ENCODE assay signal across 8 mouse cellular contexts in genomic region chr3:105800156-105800674, GRCm38 (mm10). TPM values are rescaled to one million over a fixed set of nuclear protein-coding genes. Genes with fewer than 3 reads are reported as not detected.
DNase-seq lines count a peak whose midpoint lies in the region; ATAC-seq and TF ChIP-seq lines count a peak whose summit lies in the region.

No protein-coding gene starts in this region.

- peak; percentile 22; a peak in 1 of 4 replicates for TF ChIP-seq EP300 in MEL (IDR thresholded peaks at IDR 0.05; ENCODE audit: low read depth in 1 of 2, low read length in 2 of 2)
- no peak for TF ChIP-seq EP300 in stomach, postnatal 0 days (optimal IDR thresholded peaks at IDR 0.05)

- H3K36me3 ChIP-seq in MEL (ENCODE audit: control insufficient read depth in 1 of 2, insufficient read depth in 2 of 2, low read length in 2 of 2) = peaks cover 0 to 45% of the 10 kb centered on the region in 2 experiments; a peak in 2 of 4 replicates
- H3K36me3 ChIP-seq in forebrain, postnatal 0 days (ENCODE audit: insufficient read depth) = no peaks in the 10 kb centered on the region
- H3K36me3 ChIP-seq in liver, embryonic 13.5 days = no peaks in the 10 kb centered on the region
- no peaks in the 10 kb centered on the region for H3K36me3 ChIP-seq in stomach, postnatal 0 days (ENCODE audit: control insufficient read depth, insufficient read depth, low read length)

- TF ChIP-seq RAD21 in MEL (IDR thresholded peaks at IDR 0.05; ENCODE audit: low read depth, low read length) = no peak

- H3K9me3 ChIP-seq in MEL (replicated peaks; ENCODE audit: insufficient read depth, low read length) = no peaks in the 10 kb centered on the region
- H3K9me3 ChIP-seq in forebrain, postnatal 0 days (ENCODE audit: low read length) = no peaks in the 10 kb centered on the region
- H3K9me3 ChIP-seq in liver, embryonic 13.5 days (replicated peaks) = no peaks in the 10 kb centered on the region
- no peaks in the 10 kb centered on the region for H3K9me3 ChIP-seq in stomach, postnatal 0 days (ENCODE audit: control insufficient read depth, low read length)

- TF ChIP-seq POLR2A in MEL (IDR thresholded peaks at IDR 0.05; ENCODE audit: control insufficient read depth in 1 of 2, insufficient read depth in 1 of 2, low read depth in 1 of 2, low read length in 2 of 2, poor library complexity in 1 of 2) = no peak

- H3K27me3 ChIP-seq in MEL (ENCODE audit: control insufficient read depth in 1 of 2, insufficient read depth in 2 of 2, low read length in 2 of 2) = no peaks in the 10 kb centered on the region
- H3K27me3 ChIP-seq in forebrain, postnatal 0 days (ENCODE audit: insufficient read depth, low read length) = no peaks in the 10 kb centered on the region
- H3K27me3 ChIP-seq in liver, embryonic 13.5 days = no peaks in the 10 kb centered on the region
- H3K27me3 ChIP-seq in stomach, postnatal 0 days (ENCODE audit: control insufficient read depth, insufficient read depth, low read length) = no peaks in the 10 kb centered on the region

- H3K4me1 ChIP-seq in MEL (ENCODE audit: control insufficient read depth in 1 of 2, insufficient read depth in 2 of 2, low read length in 2 of 2) = peaks cover 32 to 39% of the 10 kb centered on the region in 2 experiments
- peaks cover 26% of the 10 kb centered on the region for H3K4me1 ChIP-seq in forebrain, postnatal 0 days (ENCODE audit: insufficient read depth)
- H3K4me1 ChIP-seq in liver, embryonic 13.5 days (replicated peaks) = peaks cover 73% of the 10 kb centered on the region
- H3K4me1 ChIP-seq in stomach, postnatal 0 days (replicated peaks; ENCODE audit: control insufficient read depth, insufficient read depth) = peaks cover 2% of the 10 kb centered on the region; the same call in 1 of the 2 replicates

- peaks cover 43% of the 10 kb centered on the region for H3K79me2 ChIP-seq in MEL (ENCODE audit: control insufficient read depth, insufficient read depth, low read length, poor library complexity)

- peak overlapping the region; percentile 90 for H3K9ac ChIP-seq in MEL (ENCODE audit: control insufficient read depth, low read depth, low read length, poor library complexity, severe bottlenecking)
- peak overlapping the region; percentile 81 for H3K9ac ChIP-seq in forebrain, postnatal 0 days
- H3K9ac ChIP-seq in liver, embryonic 13.5 days = peak overlapping the region; percentile 94
- H3K9ac ChIP-seq in stomach, postnatal 0 days (ENCODE audit: low read length) = peak overlapping the region; percentile 91

- peak overlapping the region; percentile 82 for H3K4me2 ChIP-seq in forebrain, postnatal 0 days (ENCODE audit: low read depth)
- peak overlapping the region; percentile 71 for H3K4me2 ChIP-seq in liver, embryonic 13.5 days
- H3K4me2 ChIP-seq in stomach, postnatal 0 days (replicated peaks; ENCODE audit: low read depth) = peak overlapping the region; percentile 73

- DNase-seq in kidney, adult 9 months = peak; percentile 28
- DNase-seq in kidney, adult 18-20 months = no peak
- DNase-seq in MEL (ENCODE audit: low read depth, low spot score) = peak; percentile 63
- no peak for DNase-seq in forebrain, postnatal 0 days
- DNase-seq in liver, embryonic 13.5 days = no peak
- no peak for DNase-seq in stomach, postnatal 0 days (ENCODE audit: low spot score)
- no peak for DNase-seq in urinary bladder, adult 18-20 months (ENCODE audit: low spot score in 2 of 2)
- DNase-seq in urinary bladder, postnatal 36 days (ENCODE audit: low spot score in 2 of 2) = no peak

- under 1% methylated on average over 12 of the region's 12 CpGs for WGBS in forebrain, postnatal 0 days
- WGBS in liver, embryonic 13.5 days (ENCODE audit: insufficient replicate concordance) = under 1% methylated on average over 12 of the region's 12 CpGs
- under 1% methylated on average over 12 of the region's 12 CpGs for WGBS in stomach, postnatal 0 days

- H3K27ac ChIP-seq in MEL (ENCODE audit: control insufficient read depth, low read depth, low read length) = peak overlapping the region; percentile 75
- no peak overlapping the region for H3K27ac ChIP-seq in forebrain, postnatal 0 days (ENCODE audit: low read depth, low read length)
- peak overlapping the region; percentile 95 for H3K27ac ChIP-seq in liver, embryonic 13.5 days
- peak overlapping the region; percentile 96 for H3K27ac ChIP-seq in stomach, postnatal 0 days (replicated peaks)

- peak overlapping the region; percentile 91 to 100 for H3K4me3 ChIP-seq in MEL (ENCODE audit: control insufficient read depth in 1 of 2, insufficient read depth in 1 of 2, low read depth in 2 of 2, low read length in 2 of 2)
- H3K4me3 ChIP-seq in forebrain, postnatal 0 days (ENCODE audit: low read depth, low read length) = peak overlapping the region; percentile 88
- H3K4me3 ChIP-seq in liver, embryonic 13.5 days (replicated peaks) = peak overlapping the region; percentile 86
- H3K4me3 ChIP-seq in stomach, postnatal 0 days (ENCODE audit: low read depth, low read length) = peak overlapping the region; percentile 78

- TF ChIP-seq CTCF in MEL (IDR thresholded peaks at IDR 0.05 in 2 of 3, conservative IDR thresholded peaks at IDR 0.05 in 1 of 3; ENCODE audit: control insufficient read depth in 1 of 3, insufficient read depth in 1 of 3, low read depth in 2 of 3, low read length in 3 of 3, poor library complexity in 1 of 3, severe bottlenecking in 1 of 3) = no peak
- TF ChIP-seq CTCF in forebrain, postnatal 0 days (IDR thresholded peaks at IDR 0.05; ENCODE audit: low read depth) = no peak
- no peak for TF ChIP-seq CTCF in stomach, postnatal 0 days (IDR thresholded peaks at IDR 0.05; ENCODE audit: low read depth)

- no peak for ATAC-seq in forebrain, postnatal 0 days
- no peak; the same call in 1 of the 2 replicates for ATAC-seq in liver, embryonic 13.5 days (ENCODE audit: low read depth)
- no peak for ATAC-seq in stomach, postnatal 0 days (ENCODE audit: low FRiP score, low TSS enrichment)

TF ChIP-seq in MEL, 35 proteins besides CTCF, POLR2A, EP300 and RAD21:
- TF ChIP-seq MAZ (IDR thresholded peaks at IDR 0.05; ENCODE audit: low read depth, low read length) = 0 out of 2 replicates have a peak, but pooled peaks have one; percentile 14
- TF ChIP-seq ETS1 (IDR thresholded peaks at IDR 0.05; ENCODE audit: low read depth, low read length) = no peak
- TF ChIP-seq USF1 (IDR thresholded peaks at IDR 0.05; ENCODE audit: low read depth, low read length) = no peak
- no peak for TF ChIP-seq POLR2AphosphoS5 (IDR thresholded peaks at IDR 0.05; ENCODE audit: borderline replicate concordance, low read depth, low read length)
- no peak for TF ChIP-seq MYB (IDR thresholded peaks at IDR 0.05; ENCODE audit: low read depth, low read length)
- TF ChIP-seq KAT2A (conservative IDR thresholded peaks at IDR 0.05; ENCODE audit: low read depth, low read length) = no peak
- peak; percentile 16; the same call in 1 of the 2 replicates for TF ChIP-seq NELFE (IDR thresholded peaks at IDR 0.05; ENCODE audit: low read depth, low read length)
- peak; percentile 65 for TF ChIP-seq SIN3A (IDR thresholded peaks at IDR 0.05; ENCODE audit: low read length)
- TF ChIP-seq TBP (IDR thresholded peaks at IDR 0.05; ENCODE audit: low read depth, low read length) = 0 out of 2 replicates have a peak, but pooled peaks have one; percentile 10
- TF ChIP-seq NRF1 (IDR thresholded peaks at IDR 0.05; ENCODE audit: insufficient read depth, low read depth, low read length, poor library complexity, severe bottlenecking) = no peak
- no peak for TF ChIP-seq CHD2 (IDR thresholded peaks at IDR 0.05; ENCODE audit: low read length)
- no peak for TF ChIP-seq UBTF (IDR thresholded peaks at IDR 0.05; ENCODE audit: borderline replicate concordance, insufficient read depth, low read depth, low read length)
- TF ChIP-seq CHD1 (IDR thresholded peaks at IDR 0.05; ENCODE audit: low read depth, low read length) = no peak
- TF ChIP-seq HCFC1 (IDR thresholded peaks at IDR 0.05; ENCODE audit: low read depth, low read length) = no peak
- no peak for TF ChIP-seq ZC3H11A (IDR thresholded peaks at IDR 0.05; ENCODE audit: low read depth, low read length)
- peak; percentile 22; the same call in 1 of the 2 replicates for TF ChIP-seq RCOR1 (IDR thresholded peaks at IDR 0.05; ENCODE audit: low read depth, low read length)
TF ChIP-seq in MEL: peak in this region for 5.

RNA-seq across cellular contexts. Expression of gene Rap1a, which starts 0.9 kb away (rescaled TPM):
- 32.3 and 39.7 TPM in 2 replicates for total RNA-seq in MEL (2012; rRNA removed)
- 10 to 100 TPM in 1 of 2 experiments, not detected in 1; 64.5 TPM for polyA plus RNA-seq in MEL (2012; ENCODE audit: insufficient read depth in 1 of 2, insufficient read length in 2 of 2, low read depth in 1 of 2, low replicate concordance in 2 of 2, missing spikeins in 1 of 2)
- total RNA-seq in forebrain, postnatal 0 days (2014; rRNA removed) = 36.4 and 37.5 TPM in 2 replicates
- polyA plus RNA-seq in forebrain, postnatal 0 days (2015; fragmentation: Nextera tagmentation; extraction: Ambion mirVana) = 60.7 and 70.5 TPM in 2 replicates
- 119 and 149 TPM in 2 replicates for polyA plus RNA-seq in liver, embryonic 13.5 days (2015; fragmentation: Nextera tagmentation; extraction: Ambion mirVana)
- polyA plus RNA-seq in stomach, postnatal 0 days (2015; fragmentation: Nextera tagmentation; extraction: Ambion mirVana) = 119 and 120 TPM in 2 replicates

Comparison
In these comparisons a context has a peak if more than half of its experiments do, and no peak if none do; other contexts are left out.
1. DNase-seq: peak in kidney, adult 9 months (single experiment) and MEL (single experiment); none in kidney, adult 18-20 months (single experiment), forebrain, postnatal 0 days (single experiment), liver, embryonic 13.5 days (single experiment), stomach, postnatal 0 days (single experiment), urinary bladder, adult 18-20 months (0 of 2) and urinary bladder, postnatal 36 days (0 of 2).
2. Peak in every context shown above with its lines, with median percentiles within 50 percentile points of each other: H3K4me3 ChIP-seq, H3K9ac ChIP-seq and H3K4me2 ChIP-seq.